Mouse (Mus musculus) hindbrain, embryonic 11.5 days (tissue): ENCODE results near the gene Cpsf4l. TPM values are rescaled to one million over a fixed set of nuclear protein-coding genes. Genes with fewer than 3 reads are reported as not detected.

ENCODE experiments used
- ATAC-seq: fragments of 200-750 bp; cut with Nextera tagmentation; 2 replicates; pipeline ENCODE4 v1.8.0; 2017; ENCODE audit warnings: mild to moderate bottlenecking, moderate TSS enrichment, moderate library complexity; ENCODE audit not compliant: low FRiP score
- DNase-seq: peaks from one replicate; pipeline ENCODE4 v3.0.0-alpha.2; 2015; ENCODE audit warnings: low spot score
- H3K27ac ChIP-seq: fragments of 300-500 bp; sonication (generic); 2 replicates; pipeline ENCODE4 v1.5.1; 2014; ENCODE audit warnings: mild to moderate bottlenecking, low read depth, low read length
- H3K27me3 ChIP-seq: fragments of 300-500 bp; sonication (generic); 2 replicates; pipeline ENCODE4 v1.6.1; 2014; ENCODE audit warnings: mild to moderate bottlenecking, low read length, moderate library complexity, mixed read lengths; ENCODE audit not compliant: control insufficient read depth, insufficient read depth
- H3K36me3 ChIP-seq: fragments of 300-500 bp; sonication (generic); 2 replicates; pipeline ENCODE4 v1.6.1; 2014; ENCODE audit warnings: mild to moderate bottlenecking, low read length, moderate library complexity, mixed read lengths; ENCODE audit not compliant: control insufficient read depth, insufficient read depth
- H3K4me1 ChIP-seq: fragments of 300-500 bp; sonication (generic); replicated peaks from 2 replicates; pipeline ENCODE4 v1.6.1; 2014; ENCODE audit warnings: low read length, mixed read lengths; ENCODE audit not compliant: control insufficient read depth, insufficient read depth
- H3K4me2 ChIP-seq: fragments of 300-500 bp; sonication (generic); replicated peaks from 2 replicates; pipeline ENCODE4 v1.6.1; 2014; ENCODE audit warnings: mild to moderate bottlenecking, low read depth, low read length
- H3K4me3 ChIP-seq: fragments of 300-500 bp; sonication (generic); 2 replicates; pipeline ENCODE4 v1.5.1; 2014; ENCODE audit warnings: low read depth, low read length
- H3K9ac ChIP-seq: fragments of 300-500 bp; sonication (generic); 2 replicates; pipeline ENCODE4 v1.6.1; 2014; ENCODE audit warnings: low read depth, low read length
- H3K9me3 ChIP-seq: fragments of 300-500 bp; sonication (generic); 2 replicates; pipeline ENCODE4 v1.6.1; 2016; ENCODE audit warnings: low read length; ENCODE audit not compliant: control insufficient read depth
- WGBS: fragments of 180-500 bp; shearing (Covaris S2); extraction: QIAGEN DNeasy Blood & Tissue Kit; methylation state at CpG from one replicate; pipeline ENCODE4 v1.1.7; 2014; 5-methylcytosine and 5-hydroxymethylcytosine counted together
- polyA plus RNA-seq: library from polyadenylated mRNA; unstranded; fragments of >200 nt; fragmentation: Nextera tagmentation; extraction: Ambion mirVana; gene quantifications from 2 replicates; pipeline ENCODE4 v1.2.1, GENCODE M21; 2014

The Cpsf4l gene
- polyA plus RNA-seq, 1 experiment from 2014 or later: 0.80 TPM

DNA sequence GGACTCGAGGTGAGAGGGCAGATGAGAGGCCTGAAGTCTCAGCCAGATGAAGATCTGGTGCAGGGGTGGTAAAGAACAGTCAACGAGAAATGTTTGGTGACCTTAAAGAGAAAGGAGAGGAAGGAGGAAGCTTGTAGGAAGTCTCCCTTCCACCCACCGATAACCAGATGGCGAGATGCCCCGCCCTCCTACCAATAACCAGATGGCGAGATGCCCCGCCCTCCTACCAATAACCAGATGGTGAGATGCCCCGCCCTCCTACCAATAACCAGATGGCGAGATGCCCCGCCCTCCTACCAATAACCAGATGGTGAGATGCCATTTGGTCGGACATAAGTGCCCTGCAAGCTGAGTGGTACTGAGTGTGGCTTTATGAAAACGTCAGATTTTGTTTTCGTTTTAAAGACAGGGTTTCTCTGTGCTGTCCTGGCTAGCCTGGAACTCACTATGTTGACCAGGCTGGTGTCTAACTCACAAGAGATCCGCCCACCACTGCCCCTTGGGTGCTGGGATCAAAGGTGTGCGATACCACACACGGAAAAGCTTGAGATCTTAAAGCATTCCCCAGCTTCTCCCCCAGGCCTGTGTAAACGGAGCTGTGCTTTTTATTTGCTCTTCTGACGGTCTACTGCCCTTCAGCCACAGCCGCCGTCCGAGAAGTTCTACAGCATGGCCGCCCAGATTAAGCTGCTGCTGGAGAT is 58.5 kb downstream of the Cpsf4l start:
- 71% methylated on average over 22 of the region's 22 CpGs for WGBS
- Histone ChIP-seq H3K4me3 (no peak overlapping the region), H3K4me2 (peak overlapping the region; percentile 43; the same call in 1 of the 2 replicates), H3K27ac (peak overlapping the region; percentile 76), H3K4me1 (peaks cover 5% of the 10 kb centered on the region), H3K9me3 (no peaks in the 10 kb centered on the region), H3K27me3 (no peaks in the 10 kb centered on the region), H3K9ac (no peak overlapping the region), H3K36me3 (peaks cover 15% of the 10 kb centered on the region; the same call in 1 of the 2 replicates)
- DNase-seq (no peak), ATAC-seq (peak; percentile 34; the same call in 1 of the 2 replicates)

DNA sequence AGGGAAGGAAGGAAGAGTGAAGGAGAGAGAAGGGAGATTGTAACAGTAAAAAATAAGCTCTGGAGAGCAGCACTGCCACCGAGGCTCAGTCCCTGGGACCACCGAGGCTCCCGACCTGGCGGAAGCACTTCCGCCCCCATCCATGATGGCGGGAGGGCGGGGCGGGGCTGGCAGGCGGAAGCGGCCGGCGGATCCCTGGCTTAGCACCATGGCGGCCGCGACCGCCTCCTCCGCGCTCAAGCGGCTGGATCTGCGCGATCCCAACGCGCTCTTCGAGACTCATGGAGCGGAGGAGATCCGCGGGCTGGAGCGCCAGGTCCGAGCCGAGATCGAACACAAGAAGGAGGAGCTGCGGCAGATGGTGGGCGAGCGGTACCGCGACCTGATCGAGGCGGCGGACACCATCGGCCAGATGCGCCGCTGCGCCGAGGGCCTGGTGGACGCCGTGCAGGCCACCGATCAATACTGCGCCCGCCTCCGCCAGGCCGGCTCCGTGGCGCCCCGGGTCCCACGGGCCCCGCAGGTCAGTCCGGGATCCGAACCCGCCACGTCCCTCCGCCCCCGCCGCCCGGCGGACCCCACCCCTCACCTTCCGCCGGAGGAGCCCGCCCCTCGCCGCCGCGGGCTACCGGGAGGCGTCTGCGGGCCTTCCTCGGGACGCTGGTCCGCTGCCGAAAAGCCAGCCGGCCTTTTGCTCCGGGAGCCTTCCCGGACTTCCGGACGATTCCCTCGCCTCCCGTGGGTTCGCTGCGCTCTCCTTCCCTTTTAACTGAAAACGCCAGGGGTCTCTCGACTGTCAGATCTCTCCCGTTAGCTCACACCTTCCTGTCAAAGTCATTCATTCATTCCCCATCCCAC is 60.2 kb downstream of the Cpsf4l start, which contains the start of gene Slc39a11:
TSS of gene Slc39a11 (minus strand) at position 727 of the 858 bp plus-strand sequence.
- peak within 1 kb of the TSS; percentile 93 for H3K4me3 ChIP-seq
- H3K9me3 ChIP-seq: no peaks in the 10 kb centered on the region
- H3K4me1 ChIP-seq: peaks cover 5% of the 10 kb centered on the region
- WGBS: under 1% methylated on average over 84 of the region's 91 CpGs
- peak within 1 kb of the TSS; percentile 97 for H3K9ac ChIP-seq
- H3K27me3 ChIP-seq: no peaks in the 10 kb centered on the region
- peak within 1 kb of the TSS; percentile 43 for H3K4me2 ChIP-seq
- ATAC-seq (peak; percentile 74), DNase-seq (peak; percentile 86)
- peak within 1 kb of the TSS; percentile 92 for H3K27ac ChIP-seq
- peaks cover 3% of the 10 kb centered on the region; the same call in 1 of the 2 replicates for H3K36me3 ChIP-seq

DNA sequence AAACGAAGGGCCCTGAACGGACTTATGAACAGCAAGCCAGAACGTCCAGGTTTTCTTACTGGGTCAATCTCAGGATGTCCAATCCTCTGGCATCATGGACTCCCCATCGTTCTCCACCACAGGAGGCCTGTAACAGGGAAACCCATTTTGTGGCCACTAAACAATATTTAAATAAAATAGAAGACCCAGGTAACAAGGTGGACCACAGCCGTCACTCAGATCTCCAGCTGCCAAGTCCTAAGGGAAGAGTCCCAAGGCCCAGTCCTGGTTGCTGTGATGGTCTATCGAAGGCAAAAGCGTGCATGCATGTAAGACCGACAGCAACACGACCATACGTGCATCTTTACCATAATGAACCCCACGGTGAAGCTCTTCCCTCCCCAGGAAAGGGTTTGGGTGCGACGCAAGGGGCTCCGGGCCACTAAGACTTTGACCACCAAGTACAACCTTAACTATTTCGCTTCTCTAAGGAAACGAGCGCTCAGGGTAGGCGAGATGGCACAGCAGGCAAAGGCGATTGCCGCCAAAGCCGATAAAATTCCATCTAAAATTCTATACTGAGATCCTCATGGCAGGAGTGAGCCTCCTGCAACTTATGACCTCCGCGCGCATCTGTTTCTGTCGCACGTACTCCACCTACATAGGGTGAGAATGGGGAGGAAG is 61.0 kb downstream of the Cpsf4l start, which contains the start of gene Cog1:
TSS of gene Cog1 (plus strand) at position 480 of the 663 bp plus-strand sequence.
- 42% methylated on average over 26 of the region's 26 CpGs for WGBS
- peaks cover 3% of the 10 kb centered on the region; the same call in 1 of the 2 replicates for H3K36me3 ChIP-seq
- DNase-seq: no peak
- ATAC-seq: no peak
- H3K4me1 ChIP-seq: peaks cover 5% of the 10 kb centered on the region
- peak within 1 kb of the TSS; percentile 93 for H3K4me3 ChIP-seq
- peak within 1 kb of the TSS; percentile 43 for H3K4me2 ChIP-seq
- H3K27me3 ChIP-seq: no peaks in the 10 kb centered on the region
- peak within 1 kb of the TSS; percentile 97 for H3K9ac ChIP-seq
- no peaks in the 10 kb centered on the region for H3K9me3 ChIP-seq
- H3K27ac ChIP-seq: peak within 1 kb of the TSS; percentile 92

Other genes with a start within 250 kb of the Cpsf4l start
- gene Sstr2, start 90.7 kb downstream of the Cpsf4l start, polyA plus RNA-seq: 36.9 and 41.9 TPM in 2 replicates
- gene Cog1, start 60.8 kb downstream of the Cpsf4l start, polyA plus RNA-seq: 37.6 and 37.8 TPM in 2 replicates
- gene Slc39a11, start 59.9 kb downstream of the Cpsf4l start, polyA plus RNA-seq: 20.1 and 20.4 TPM in 2 replicates
- 49.9 and 56.4 TPM in 2 replicates for gene Fam104a, start 25.9 kb downstream of the Cpsf4l start, polyA plus RNA-seq
- 20.2 and 21.0 TPM in 2 replicates for gene D11Wsu47e, start 25.6 kb downstream of the Cpsf4l start, polyA plus RNA-seq
- gene Cdc42ep4, start 41.9 kb upstream of the Cpsf4l start, polyA plus RNA-seq: 64.5 and 68.6 TPM in 2 replicates